Mouse (Mus musculus) brain, embryonic 14.5 days (tissue): Measurements from ENCODE around the gene Eif2d.

Experiments used
- CTCF ChIP-seq: fragments of 200-500 bp; IDR thresholded peaks from 2 replicates; pipeline ENCODE4 v1.5.1; 2012; ENCODE audit warnings: inconsistent platforms, mild to moderate bottlenecking, moderate library complexity, borderline replicate concordance; ENCODE audit not compliant: insufficient read depth, insufficient read length; ENCODE audit errors: extremely low read depth
- POLR2A ChIP-seq: fragments of 200-500 bp; IDR thresholded peaks from 2 replicates; pipeline ENCODE4 v1.6.1; 2012; ENCODE audit warnings: mild to moderate bottlenecking, inconsistent platforms, borderline replicate concordance; ENCODE audit not compliant: poor library complexity, insufficient read depth, insufficient read length, severe bottlenecking; ENCODE audit errors: extremely low read depth

DNA sequence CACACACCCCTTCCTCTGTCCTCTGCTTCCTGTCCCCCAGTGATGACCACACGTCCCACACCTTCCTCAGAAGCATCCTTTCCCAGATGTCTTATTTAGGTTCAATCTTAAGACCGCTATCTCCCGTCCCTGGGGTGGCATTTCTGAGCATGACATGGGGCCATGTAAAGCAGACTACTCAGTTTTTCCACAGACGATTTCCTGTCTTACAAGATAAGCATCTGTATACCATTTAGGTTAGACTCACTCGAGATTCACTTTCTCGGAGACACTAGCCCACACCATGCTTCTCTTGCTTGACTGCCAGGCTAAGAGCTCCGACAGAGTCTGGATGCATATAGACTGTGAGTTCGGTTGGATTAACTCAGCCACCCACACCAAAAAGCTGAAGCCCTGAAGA is 51.5 kb downstream of the Eif2d start:
- TF ChIP-seq POLR2A: no peak
- no peak for TF ChIP-seq CTCF
